Mouse (Mus musculus) G1E (cell line): ENCODE results near the gene Oas3.

Experiments
- CTCF ChIP-seq: IDR thresholded peaks from 2 replicates; pipeline ENCODE4 v1.5.1; 2012; ENCODE audit warnings: low read depth, low read length, inconsistent platforms, mixed read lengths
- POLR2AphosphoS5 ChIP-seq: IDR thresholded peaks from 2 replicates; pipeline ENCODE4 v1.6.1; 2012; ENCODE audit warnings: low read depth, low read length, inconsistent platforms; ENCODE audit not compliant: insufficient replicate concordance

DNA sequence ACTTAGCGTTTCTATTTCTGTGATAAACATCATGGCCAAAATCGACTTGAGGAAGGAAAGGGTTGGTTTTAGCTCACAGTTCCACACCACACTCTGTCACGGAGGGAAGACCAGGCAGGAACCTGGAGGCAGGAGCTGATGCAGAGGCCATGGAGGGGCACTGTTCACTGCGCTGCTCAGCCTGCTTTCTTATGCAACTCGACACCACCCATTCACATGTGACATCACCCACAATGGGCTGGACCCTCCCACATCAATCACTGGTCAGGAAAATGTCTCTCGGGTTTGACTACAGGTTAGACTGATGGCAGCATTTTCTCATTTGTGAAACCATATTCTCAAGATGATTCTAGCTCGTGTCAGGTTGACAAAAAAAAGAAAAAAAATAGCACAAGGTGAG, 56.5 kb downstream of the Oas3 start:
- no peak for TF ChIP-seq CTCF
- no peak for TF ChIP-seq POLR2AphosphoS5
